Mouse (Mus musculus) layer of hippocampus, adult 18-20 months (tissue): ENCODE measurements around the gene Slc12a5. TPM values are rescaled to one million over a fixed set of nuclear protein-coding genes. Genes with fewer than 3 reads are reported as not detected.

Source experiments
- DNase-seq, 2 experiments: peaks; one replicate each; pipeline ENCODE4 v3.0.0; 2022; ENCODE audit warnings: low spot score in 2 of 2
- long read RNA-seq: library from polyadenylated mRNA; stranded (forward); transcript quantifications from one replicate; pipeline ENCODE4 v2.0.0, GENCODE M21; 2021
- total RNA-seq, 2 experiments: library from RNA; stranded (reverse); gene quantifications; 2 replicates each; pipeline ENCODE4 v1.2.3; 2021

Gene Slc12a5
- total RNA-seq, result 100 to 1,000 TPM; 396 to 408 TPM
- long read RNA-seq, transcript Slc12a5-205 (2 exons, 2,996 nt), result major isoform, 5 of 78 reads
- long read RNA-seq, partial matches to known transcripts, result 71 of 78 reads
- long read RNA-seq, other reads (novel, unspliced or antisense), result 2 of 78 reads

DNA sequence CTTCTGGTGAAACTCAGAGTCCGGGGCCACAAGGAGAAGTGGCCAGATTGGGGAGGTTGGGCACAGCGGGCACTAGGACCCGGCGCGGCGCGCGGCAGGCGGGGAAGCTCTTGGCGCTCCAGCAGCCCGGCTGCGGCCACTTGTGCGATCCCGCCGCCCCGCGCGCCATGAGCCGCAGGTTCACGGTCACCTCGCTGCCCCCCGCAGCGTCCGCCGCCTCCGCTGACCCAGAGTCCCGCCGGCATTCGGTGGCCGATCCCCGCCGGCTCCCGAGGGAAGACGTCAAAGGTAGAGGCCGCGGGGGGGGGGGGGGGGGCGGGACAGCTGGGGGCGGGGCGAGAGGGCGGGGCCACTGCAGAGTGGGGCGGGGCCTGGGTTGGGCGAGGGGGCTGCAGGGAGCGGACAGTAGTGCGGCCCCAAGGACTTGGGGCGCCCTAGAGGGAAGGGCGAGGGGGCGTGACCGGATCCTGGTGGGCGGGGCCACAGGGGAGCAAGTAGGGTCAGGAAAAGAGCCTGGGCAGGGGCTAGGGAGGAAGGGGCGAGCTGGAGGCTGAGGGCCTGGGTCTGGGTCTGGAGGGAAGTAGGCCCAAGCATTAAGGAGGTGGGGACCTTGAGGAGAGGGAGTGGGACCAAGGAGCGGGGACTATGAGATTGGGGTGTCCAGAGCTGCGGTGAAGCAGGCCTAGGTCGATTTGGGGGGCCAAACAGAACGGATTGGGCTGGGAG lies at the start of gene Slc12a5:
TSS of gene Slc12a5 (plus strand) at position 87 of the 726 bp plus-strand sequence.
- DNase-seq, result peak in 1 of 2 experiments; percentile 65

DNA sequence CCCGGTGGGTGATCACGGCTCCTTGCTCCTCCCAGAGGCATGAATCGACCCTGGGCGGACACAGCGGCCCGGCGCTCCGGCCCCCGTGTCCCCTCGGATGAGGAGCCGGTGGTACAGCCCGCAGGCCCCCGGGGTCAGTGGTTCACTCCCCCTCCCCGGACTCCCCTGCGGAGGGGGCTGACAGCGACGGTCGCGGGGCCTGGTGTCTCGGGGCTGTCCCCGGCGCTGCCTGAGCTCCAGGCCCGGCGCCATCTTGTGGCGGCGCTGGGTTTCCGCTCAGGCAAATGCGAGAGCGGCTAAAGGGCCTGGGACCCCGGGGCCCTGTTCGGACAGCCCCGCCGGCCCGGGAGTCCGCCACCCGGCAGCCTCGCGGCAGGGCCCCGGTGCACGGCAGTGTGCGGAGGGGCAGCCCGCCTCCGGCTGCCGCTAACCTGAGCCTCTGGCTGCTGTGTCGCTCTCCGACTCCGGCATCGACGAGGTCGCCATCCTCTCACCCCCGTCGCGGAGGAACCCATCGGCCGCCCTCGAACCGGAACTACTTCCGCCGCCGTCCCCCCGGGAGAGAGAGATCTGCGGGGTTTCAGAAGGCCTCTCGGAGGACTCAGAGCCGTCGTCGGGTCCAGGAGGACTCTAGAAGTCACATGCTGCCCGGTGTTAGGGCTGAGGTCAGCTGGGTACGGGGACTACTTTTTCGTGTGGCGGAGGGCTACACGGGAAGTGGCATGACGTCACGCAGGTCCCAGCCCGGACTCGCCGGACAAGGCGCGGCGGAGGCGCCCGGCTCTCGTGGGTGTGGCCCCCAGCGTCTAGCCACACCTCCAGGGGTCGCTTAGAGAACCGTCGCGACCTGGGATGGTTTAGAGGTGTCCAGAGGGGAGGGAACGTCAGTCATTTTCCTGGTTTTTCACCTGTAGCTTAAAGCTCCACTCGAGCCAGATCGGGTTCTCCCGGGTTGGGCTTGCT lies 49.2 kb upstream of the Slc12a5 start, which contains the start of gene Zfp335:
TSS of gene Zfp335 (minus strand) at position 672 of the 963 bp plus-strand sequence.
- DNase-seq, result peak; percentile 87 to 95

DNA sequence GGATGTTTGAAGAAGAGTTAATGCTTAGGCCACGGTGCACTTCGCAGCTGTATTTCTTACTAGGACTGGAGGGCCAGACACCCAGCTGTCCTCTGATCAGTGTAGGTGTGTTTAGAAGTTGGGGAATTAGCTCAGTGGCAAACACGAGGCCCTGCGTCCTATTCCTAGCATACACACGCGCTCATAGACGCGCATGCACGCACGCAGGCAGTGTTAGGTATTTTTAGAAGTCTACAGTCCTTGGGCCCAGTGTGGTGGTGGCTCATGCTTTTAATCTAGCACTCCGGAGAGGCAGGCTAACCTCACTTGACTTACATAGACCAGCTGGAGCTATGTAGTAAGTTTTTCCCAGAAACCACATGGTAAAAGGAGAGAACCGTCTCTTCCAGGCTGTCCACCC lies 48.5 kb upstream of the Slc12a5 start:
- DNase-seq, result peak; percentile 46 to 67

GRCm38 (mm10) chr2:164912749-164913427 lies 47.7 kb upstream of the Slc12a5 start:
- no peak for DNase-seq

- no peak for DNase-seq
Observed at GRCm38 (mm10) chr2:164913428-164913786, 47.2 kb upstream of the Slc12a5 start.

DNA sequence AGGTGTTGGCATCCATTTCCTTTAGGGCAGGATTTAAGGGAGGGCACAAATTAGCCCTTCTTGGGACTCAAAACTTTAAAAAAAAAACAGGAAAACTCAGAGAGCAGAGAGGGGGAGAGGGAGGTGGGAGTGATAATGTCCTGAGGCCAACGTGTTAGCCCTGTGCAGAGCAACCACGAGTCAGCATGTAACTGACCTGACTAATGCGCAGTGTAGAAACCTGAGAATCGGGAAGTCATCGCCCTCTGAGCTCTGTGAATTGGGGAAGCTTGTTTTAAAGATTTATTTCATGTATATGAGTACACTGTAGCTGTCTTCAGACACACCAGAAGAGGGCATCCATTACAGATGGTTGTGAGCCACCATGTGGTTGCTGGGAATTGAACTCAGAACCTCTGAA lies 43.8 kb upstream of the Slc12a5 start:
- DNase-seq, result no peak

DNA sequence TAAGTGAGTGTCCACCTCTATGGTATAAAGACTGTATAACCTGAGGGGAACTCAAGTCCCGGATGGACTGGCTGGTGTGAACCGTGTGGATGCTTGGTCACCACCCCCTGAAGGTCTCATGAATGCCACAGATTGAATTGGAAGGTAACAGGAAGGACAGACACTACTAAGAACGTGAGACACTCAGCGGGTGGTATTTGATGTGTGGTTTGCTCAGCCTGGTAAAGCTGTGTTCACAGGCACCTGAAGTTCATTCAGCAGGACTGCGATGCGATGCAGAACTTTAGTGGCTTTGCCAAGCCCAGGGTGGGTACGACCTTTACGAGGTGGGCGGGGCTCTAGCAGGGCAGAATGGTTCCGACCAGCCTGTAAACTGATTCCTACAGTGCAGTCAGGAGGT lies 43.2 kb upstream of the Slc12a5 start:
- no peak for DNase-seq

DNA sequence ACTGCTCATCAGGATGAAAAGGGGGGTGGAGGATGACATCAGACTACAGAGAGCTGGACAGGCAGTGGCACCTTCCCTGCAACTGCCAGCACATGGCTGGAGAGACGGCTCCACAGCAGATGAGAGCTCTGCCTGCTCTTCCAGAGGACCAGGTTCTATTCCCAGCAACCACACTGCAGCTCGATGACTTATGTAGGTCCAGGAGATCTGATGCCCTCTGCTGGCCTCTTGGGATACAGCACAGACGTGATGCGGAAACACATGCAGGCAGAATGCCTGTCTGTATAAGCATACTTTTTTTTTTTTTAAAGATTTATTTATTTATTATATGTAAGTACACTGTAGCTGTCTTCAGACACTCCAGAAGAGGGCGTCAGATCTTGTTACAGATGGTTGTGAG lies 42.3 kb upstream of the Slc12a5 start:
- DNase-seq, result no peak

DNA sequence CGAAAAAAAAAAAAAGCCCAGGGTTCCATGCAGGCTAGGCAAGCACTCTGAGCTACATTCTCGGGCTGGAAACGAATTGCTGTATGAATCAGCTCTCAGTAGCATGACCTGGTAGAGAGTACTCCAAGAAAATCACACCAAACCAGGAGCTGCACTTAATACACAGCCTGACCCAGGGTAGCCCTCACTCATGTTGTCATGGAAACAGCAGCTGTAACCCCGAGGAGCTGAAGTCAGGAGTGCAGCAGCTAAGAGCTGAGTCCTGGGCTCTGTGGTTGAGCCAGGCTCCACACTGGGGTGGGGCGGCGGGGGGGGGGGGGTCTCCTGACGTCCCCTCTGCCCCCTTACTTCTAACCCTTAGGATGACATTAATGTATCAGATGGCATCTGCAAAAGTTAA lies 38.6 kb upstream of the Slc12a5 start:
- no peak for DNase-seq

GRCm38 (mm10) chr2:164923291-164923690 lies 37.3 kb upstream of the Slc12a5 start:
- no peak for DNase-seq

DNA sequence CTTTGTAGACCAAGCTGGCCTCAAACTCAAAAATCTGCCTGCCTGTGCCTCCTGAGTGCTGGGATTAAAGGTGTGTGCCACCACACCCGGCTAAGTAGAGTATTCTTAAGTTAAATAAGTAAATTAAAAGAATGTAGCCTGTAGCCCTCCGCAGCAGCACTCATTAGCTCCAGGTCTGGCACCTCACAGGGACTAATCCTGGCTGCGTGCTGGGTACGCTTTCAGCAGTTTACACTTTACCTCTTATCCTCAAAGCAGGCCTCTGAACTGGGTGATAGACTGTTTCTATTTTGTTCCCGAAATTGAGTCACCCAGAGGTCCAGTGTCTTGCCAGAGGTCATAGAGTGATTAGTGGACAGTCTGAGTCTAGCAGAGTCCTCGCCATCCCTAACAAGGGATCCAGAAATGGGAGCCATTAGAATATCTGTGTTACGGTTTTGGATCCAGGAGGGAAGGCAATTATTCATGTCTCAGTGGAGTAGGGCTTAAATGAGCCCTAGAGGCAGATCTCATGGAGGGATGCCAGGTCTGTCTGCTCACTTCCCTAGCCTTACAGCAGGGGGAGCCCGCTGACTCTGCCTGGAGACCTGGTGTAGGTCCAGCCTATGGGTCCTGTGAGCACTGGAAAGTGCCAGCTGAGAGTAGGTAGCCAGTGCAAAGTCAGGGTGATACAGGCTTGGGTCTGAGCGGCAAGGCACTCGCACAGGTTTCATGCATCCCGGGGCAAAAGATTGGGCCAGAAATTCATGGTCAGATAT lies 36.3 kb upstream of the Slc12a5 start:
- peak; percentile 86 to 97 for DNase-seq

- no peak for DNase-seq
Observed at GRCm38 (mm10) chr2:164930706-164931581, 29.7 kb upstream of the Slc12a5 start.

DNA sequence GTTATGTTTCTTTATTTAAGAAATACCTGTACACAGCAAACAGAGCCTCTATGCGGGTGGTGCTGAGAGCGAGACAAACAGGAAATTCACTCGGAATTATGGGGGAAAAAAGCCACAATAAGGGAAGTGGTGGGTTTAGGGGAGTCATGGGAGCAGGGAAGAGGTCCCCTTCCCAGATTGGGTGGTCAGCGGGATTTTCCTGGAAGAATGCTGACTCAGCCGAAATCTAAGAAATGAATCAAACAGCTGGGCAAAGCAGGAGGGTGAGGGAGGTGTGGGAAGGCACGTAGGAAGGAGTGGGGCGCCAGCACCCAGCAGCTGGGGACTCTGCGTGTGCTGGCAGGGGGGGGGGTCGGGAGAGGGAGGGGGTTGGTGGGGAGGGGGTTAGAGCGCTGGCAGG lies 27.1 kb upstream of the Slc12a5 start:
- DNase-seq, result no peak

GRCm38 (mm10) chr2:164935991-164936390 lies 24.6 kb upstream of the Slc12a5 start:
- DNase-seq, result no peak

GRCm38 (mm10) chr2:164938146-164939091 lies 22.2 kb upstream of the Slc12a5 start:
- DNase-seq, result peak; percentile 42 to 72

DNA sequence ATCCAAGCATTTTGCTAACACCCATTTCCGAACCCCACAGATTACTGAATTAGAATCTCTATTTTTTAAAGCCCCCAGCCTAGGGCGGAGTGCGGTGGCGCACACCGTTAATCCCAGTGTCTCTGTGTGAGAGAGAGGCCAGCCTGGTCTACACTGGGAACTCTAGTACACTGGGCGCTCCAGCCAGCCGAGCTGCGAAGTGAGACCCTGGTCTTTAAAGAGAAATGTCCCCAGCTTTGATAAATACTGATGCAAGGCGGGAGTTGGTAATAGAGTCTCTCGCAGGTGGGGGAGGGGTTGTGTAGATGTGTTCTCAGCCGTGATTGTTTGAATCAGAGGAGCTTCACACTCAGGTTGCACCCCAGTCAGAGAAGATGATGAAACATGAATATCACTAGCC lies 21.5 kb upstream of the Slc12a5 start:
- no peak for DNase-seq

DNA sequence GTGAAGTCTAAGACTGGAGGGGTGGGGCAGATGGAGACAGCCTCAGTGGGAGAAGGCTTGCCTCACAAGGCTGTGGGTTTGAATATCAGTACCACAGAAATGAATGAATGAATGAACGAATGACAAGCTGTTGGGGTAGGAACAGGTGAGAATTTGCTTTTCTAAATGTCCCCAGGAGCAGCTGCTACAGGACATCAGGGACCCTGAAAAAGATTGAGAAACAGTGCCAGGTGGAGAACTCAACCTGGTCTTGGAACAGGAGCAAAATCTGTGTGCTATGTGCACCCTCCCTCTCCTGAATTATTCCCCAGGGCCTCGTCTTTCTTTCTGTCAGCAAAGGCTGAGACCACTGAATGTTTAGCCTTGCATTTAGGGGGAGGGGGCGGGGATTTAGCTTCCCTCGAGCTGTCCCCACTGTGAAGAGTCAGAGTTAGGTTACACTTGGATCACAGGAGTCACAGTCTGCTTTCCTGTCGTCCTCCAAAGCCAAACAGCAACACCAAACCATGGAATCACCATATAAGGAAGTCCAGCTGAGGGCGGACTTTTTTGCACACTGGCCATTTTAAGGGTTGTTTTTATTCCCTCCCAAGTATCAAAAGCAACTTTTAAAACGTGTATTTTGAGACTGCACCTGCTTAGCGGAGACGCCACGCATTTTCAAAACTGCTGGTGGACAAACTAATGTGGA lies 20.3 kb upstream of the Slc12a5 start, which contains the start of gene Mmp9:
TSS of gene Mmp9 (plus strand) at position 641 of the 691 bp plus-strand sequence.
- no peak for DNase-seq
